Mouse (Mus musculus): Measurements from ENCODE around the gene Trp53inp2.

GRCm38 (mm10) chr2:155381060-155381437 is 190 bp downstream of the Trp53inp2 start:
- TF ChIP-seq CTCF (conservative IDR thresholded peaks at IDR 0.05; ENCODE audit: insufficient read depth, insufficient read length, low read depth, low read length) (no peak), POLR2A (IDR thresholded peaks at IDR 0.05; ENCODE audit: low read depth, low read length) (no peak)
